Mouse (Mus musculus) spleen, postnatal 10 days (tissue): ENCODE data around the gene Neurod1.

ENCODE experiments used
- DNase-seq, 2 experiments: peaks; one replicate each; pipeline ENCODE4 v3.0.0; 2021 to 2022; ENCODE audit warnings: low spot score in 2 of 2

The Neurod1 gene

DNA sequence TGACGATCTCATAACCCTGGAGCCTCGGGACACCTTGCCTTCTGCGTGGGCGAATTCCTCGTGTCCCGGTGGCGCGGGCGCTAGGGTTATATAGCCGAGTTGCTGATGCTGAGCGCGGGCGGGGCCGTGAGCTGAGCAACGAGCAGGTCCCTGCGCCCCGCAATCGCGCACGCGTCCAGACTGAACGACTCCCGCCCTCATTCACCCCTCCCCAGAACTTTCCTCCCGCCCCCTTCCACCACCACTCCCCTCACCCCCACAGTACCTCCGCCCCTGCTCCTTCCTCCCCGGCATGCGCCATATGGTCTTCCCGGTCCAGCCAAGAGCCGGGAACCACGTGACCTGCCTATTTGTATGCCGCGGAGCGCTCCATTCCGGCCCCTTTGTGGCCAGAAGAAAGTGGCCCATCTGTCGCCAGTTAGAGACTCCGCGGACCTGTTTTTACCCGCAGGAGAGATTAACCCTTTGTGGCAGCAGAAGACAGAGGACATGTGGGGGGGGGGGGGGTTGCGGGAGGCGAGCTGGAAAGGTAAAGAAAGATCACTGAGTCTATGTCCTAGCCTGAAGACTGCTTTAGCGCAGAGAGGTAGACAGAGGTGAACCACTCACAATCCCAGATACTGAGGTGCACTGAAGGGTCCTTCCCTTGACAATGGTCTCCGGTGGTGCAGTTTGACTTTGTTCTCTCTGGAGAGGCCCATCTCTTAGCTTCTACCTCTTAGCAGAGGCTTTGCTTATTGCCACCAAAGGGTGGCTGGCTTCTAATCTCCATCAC, at the start of gene Neurod1, which contains the start of gene Cerkl:
TSS of gene Neurod1 (minus strand) at position 177 of the 775 bp plus-strand sequence.
TSS of gene Cerkl (minus strand) at position 211 of the 775 bp plus-strand sequence.
- no peak for DNase-seq

DNA sequence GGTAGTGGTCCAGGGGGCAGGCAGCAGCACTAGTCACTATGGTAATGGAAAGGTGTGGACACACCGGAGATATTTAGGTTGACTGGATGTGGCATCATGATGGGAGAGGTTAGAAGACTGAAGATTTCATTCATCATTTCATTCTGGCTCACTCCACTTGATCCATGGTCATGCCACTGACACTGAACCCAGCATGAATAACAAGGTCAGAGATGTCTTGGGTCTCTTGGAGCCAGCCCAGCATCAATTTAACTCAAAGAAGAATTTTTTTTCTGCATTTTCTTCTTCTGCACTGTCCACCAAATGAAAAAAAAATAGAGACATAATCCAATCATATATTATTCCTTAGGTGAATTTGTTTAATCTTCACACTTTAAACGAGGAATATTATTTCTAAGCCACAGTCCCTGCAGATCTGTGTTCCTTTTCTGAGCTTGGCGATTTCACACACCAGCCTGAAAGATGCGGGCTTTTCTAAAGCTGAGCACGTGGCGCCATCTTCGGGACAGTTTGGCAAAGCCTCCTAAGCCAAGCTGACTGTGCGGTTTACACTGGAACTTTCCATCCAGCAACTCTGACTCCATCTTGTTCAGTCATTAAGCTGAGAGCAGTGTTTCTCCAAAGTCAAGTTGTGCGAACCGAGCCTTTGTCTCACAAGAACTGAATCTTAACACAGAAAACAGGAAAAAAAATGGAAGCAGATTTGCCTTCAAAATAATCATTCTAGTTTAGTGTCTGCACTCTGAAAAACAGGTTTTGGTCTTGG, 42.6 kb upstream of the Neurod1 start:
- peak in 1 of 2 experiments; percentile 60 for DNase-seq

DNA sequence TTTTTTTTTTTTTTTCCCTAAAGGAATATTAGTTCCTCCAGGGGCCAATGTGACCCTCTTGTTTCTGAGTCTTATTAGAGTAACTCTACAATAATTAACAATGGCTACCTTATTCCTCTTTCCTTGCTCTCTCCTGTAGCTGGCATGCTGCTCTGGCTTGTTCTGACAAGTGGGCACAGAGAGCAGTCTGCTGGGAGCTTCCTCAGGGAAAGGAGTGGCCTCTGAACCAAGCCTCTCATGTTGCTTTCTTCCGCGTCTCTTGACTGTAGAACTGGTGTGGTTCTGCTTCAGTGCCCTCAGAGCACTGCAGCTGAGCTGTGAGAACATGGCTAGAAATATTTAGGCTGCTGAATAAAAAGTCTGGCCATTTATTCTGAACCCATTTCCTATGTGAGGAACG, 28.6 kb upstream of the Neurod1 start:
- no peak for DNase-seq

DNA sequence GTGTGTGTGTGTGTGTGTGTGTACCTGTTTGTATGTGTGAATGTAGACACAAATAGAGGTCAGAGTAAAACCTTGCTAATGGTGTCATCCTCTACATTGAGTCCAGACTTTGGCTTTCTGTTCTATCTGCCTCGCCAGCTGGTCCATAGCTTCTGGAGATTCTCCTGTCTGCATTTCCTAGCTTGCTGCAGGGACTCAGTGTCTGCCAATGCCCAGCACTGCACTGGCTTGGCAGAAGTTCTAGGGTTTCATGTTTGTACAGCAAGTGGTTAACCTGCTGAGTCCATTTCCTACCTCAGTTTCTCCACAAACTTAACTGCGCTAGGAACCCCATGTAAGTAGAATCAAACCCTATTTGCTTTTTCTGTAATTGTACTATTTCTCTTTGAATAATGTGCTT, 26.0 kb upstream of the Neurod1 start:
- no peak for DNase-seq

DNA sequence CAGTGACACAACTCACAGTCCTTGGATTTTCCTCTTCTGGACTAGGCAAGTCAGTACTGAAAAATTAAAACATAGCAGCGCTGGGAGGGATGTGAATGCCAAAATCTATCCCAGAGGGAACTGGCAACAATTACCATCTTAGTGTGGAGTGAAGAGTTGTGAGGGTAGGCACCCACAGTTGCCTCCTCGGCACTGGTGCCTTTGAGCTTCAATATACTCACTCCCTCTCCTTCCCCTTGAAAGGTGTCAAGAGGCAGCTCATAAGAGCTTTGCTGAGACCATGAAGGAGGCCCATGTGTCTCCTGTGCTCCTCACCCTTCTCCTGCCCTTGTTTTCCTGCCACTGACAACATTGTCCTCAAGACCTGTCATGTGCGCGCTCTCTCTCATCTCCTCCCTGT, 5.9 kb upstream of the Neurod1 start:
- DNase-seq, result no peak

DNA sequence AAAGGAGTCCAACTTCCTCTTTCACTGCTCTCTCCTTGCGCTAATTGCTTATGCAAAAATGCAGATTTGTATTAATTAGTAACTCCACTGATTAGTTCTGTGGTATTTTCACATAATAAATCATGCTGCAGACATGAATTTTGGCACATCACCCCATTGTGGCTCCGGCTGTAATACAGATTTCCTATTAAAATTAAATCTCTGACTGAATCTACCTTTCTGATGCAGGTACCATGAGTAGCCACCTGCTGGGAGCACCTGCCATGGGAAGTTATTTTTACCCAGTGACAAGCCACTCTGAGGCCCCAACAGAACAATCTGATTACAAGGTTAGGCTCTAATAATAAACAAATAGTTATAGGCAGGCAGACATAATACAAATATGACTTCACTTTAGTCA, 5.3 kb upstream of the Neurod1 start:
- DNase-seq, result no peak

DNA sequence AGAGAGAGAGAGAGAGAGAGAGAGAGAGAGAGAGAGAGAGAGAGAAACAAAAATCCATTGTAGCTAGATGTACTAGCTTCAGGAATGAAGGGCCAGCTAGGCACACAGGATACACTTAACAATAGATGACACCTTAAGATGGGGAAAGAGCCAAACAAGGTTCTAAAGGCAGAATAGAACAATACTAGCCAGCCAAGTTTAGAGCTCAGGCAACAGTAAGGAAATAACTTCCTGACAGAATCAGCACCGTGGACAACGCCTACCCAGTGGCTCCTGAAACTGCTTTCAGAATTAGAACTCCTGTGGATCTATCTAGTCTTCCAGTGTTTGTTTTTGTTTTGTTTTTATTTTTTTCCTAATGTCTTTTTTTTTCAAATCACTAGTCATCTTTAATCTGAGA, 4.0 kb upstream of the Neurod1 start:
- no peak for DNase-seq

DNA sequence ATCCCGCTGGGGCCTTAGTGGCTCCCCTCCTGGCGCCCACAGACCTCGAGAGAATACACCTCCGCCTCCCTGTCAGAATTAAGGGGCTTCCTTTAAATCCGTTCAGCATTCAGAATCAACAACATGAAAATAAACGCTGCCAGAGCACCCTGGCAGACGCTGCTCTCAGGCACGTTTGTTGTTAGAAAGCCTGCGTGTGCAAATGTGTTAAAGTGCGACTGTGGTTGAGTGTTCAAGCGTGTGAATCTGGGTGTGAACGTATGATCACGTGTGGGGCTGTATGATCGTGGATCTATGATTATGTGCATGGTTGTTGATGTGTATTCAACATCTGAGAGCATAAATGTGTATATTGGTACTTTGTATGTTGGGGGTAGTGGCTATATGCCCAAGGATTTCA, 3.6 kb upstream of the Neurod1 start:
- DNase-seq, result no peak

DNA sequence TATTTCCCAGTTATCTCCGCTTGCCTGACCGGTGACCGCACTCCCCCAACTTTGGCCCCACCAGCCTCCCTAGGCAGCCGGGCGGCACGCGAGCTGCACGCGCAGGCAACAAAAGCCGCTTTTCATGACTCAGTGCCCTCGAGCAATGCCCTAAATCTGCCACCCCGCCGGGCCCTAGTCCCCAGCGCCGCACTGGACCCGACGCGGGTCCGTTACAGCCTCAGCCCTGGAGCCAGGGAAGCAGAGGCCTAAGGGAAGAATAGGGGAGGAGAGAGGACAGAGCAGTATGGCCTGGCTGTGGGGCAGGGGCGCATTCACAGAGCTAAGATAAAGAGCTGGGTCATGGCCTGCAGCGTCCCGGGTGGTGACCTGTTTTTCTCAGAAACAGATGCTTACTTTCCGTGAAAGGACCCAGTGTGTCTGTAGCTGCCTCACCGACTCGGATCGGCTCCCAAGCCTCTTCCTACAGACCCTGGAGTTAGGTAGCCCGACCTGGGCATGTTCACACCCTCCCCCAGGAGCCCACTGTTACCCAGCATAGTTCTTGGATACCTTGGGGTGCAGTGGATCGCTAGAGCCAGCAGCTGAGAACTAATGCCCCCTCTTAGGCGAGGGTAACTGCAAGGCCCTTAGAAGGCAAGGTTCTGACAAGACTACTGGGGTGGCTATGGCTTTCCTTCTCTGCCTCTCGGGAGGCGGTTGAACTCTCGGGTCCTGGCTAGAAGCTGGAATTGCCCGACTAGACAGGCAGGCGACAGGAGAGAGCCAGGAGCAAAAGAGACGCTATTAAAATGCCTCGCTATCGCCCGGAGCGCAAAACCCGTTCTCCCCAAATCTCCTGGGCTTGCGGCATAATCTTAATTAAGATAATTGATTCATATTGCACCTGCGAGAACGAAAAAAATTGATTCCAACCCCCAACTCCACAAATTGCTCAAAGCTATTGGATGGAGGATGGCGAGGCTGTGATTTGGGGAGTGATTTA, 2.8 kb upstream of the Neurod1 start:
- no peak for DNase-seq

DNA sequence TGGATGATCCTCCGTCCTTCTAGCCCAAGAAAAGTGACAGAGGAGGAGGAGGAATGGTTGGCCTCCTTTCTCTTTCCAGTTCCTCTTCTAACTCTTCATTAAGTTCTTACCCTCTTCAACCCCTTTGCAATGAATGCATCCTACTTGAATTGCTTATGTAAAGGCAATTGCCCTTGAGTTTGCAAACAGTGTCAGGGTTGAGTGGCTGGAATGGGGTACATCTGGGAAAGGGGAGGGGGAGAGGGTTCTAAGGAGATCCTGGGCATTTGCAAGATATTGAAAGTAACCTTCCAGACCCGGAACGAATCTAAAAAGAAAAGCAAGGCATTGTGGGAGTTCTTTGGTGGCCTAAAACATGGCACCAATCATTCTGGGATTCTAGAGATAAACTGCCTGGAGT, 1.4 kb upstream of the Neurod1 start:
- no peak for DNase-seq

DNA sequence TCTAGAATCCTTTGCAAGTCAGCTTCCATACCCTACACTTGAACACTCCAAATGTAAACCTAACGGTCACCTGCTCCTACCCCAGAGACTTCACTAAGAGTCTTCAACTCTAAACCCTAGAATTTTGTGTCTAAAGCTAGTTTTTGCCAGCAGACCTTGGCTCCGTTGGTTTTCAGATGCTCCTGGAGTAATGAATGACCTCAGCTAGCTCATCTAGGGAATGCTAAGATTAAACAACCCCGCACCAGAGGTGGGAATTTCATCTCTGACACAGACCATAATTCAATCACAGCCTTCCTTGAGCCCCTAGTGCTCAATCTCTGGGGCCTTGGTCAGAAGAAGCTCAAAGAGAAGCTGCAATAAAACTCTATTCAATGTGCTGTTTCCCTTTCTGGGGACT, 883 bp upstream of the Neurod1 start:
- DNase-seq, result no peak

DNA sequence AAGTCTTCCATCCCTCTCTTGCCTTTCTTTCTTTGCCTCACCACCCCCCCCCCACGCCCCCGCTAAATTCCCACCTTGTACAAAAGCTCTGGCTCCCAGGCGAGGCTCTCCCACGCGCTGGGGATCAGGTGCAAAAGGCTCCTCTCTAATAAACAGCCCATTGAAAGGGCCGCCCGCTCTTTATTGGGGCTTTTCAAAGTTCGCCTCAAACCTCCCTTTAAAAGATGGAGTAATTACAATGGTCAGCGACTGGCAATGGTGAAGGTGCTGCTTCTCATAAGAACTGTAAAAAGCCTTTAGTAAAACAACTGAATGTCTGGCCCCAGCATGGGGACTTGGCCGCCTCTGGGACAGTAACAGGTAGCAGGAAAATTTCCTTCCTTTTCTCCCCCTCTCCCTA, 905 bp downstream of the Neurod1 start:
- no peak for DNase-seq

DNA sequence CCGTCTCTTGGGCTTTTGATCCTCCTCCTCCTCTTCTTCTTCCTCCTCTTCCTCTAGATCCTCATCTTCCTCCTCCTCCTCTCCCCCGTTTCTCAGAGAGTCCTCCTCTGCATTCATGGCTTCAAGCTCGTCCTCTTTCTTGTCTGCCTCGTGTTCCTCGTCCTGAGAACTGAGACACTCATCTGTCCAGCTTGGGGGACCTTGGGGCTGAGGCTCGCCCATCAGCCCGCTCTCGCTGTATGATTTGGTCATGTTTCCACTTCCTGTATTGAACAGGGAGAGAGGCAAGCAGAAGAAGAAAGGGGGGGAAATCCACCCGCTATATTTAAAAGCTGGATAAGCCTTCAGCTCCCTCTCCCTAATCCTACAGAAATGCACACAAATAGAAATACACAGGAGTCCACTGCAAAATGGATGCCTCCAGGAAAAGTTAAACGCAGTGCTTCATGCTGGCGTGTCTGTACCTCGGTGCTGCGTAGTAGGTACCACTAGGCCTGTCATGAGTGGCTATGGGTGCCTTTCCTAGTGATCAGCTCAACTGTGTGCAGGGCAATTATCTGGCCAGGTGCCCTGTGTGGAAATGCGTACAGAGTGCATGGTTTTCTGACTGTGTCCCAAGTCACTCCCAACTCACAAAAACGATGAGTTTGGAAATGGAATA, 1.6 kb downstream of the Neurod1 start:
- no peak for DNase-seq

DNA sequence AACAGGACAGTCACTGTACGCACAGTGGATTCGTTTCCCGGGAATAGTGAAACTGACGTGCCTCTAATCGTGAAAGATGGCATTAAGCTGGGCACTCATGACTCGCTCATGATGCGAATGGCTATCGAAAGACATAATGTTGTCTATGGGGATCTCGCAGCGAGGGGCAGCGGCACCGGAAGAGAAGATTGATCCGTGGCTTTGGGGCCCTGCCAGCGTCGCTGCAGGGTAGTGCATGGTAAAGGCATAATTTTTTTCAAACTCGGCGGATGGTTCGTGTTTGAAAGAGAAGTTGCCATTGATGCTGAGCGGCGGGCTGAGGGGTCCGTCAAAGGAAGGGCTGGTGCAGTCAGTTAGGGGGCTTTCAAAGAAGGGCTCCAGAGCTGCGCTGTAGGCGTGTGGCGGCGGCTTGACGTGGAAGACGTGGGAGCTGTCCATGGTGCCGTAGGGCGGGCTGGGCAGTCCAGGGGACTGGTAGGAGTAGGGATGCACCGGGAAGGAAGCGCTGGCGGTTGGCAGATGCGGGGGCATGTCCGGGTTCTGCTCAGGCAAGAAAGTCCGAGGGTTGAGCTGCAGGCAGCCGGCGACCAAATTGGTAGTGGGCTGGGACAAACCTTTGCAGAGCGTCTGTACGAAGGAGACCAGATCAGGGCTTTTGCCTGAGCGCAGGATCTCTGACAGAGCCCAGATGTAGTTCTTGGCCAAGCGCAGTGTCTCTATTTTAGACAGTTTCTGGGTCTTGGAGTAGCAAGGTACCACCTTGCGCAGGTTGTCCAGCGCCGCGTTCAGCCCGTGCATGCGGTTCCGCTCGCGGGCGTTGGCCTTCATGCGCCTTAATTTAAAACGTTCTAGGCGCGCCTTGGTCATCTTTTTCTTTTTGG, 2.4 kb downstream of the Neurod1 start:
- peak; percentile 17 to 66 for DNase-seq

DNA sequence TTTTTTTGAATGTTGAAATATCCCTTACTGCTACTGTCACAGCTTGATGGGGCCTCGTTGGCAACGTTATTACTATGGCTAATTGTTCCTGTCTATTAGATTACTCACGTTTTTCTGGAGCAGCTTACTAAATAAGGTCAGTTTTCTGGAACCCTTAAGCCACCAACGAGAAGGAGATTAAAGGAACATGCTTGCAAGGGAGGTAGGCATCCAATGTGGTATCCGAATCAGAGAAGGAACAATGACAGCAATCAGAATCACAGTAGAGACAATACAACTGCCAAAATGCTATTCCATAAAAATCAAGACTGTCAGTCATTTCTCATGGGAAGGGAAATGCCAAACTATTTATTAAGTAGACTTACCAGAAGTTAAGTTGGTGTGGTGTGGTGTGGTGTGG, 5.1 kb downstream of the Neurod1 start:
- DNase-seq, result no peak

DNA sequence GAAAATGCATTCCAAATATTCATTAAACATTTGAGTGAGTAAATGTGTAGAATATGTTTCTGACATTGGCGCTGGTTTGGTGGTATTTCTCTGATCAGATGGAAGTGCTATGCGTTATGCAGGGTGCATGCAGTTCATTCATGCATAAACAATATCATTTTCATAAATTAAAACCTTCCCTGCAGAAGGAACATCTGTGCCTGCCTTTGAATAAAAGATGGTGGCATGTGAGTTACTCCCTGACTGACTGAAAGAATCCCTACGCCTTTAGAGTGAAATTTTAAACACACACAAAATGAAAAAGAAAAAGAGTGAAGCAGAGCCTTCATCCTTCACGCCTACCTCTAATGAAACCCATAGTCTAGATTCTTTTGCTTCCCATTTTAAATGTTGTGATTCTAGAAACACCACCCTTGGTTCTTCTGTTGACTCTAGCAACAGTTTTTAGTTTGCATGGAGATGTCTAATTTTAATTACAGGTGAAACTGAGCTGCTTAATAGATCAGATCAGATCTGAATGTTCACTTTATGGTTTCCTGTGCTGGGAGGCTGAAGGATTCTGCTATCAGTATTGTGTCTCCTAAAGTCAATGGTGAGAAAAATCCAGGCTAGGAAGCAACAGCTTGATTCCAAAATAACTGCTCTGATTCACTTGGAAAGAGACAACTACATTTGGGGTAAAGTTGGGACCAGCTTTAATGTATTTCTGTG, 5.7 kb downstream of the Neurod1 start:
- no peak for DNase-seq

DNA sequence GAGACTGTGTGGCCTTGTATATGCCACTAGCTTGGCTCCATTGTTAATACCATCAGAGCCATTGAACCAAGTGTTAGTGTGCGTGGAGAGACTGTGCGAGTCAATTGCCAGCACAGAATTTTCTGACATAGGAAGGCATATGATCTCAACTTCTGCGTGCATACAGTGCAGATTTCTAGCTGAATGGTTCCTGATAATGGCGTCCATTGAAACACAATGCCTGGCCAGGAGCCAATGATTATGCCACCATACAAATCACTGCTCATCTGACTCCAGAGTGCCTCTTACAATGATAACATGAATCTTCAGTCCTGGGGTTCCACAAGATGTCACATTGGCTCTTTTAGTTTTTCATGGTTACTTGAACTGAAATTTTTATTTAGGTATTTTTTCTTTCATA, 7.2 kb downstream of the Neurod1 start:
- DNase-seq, result no peak

DNA sequence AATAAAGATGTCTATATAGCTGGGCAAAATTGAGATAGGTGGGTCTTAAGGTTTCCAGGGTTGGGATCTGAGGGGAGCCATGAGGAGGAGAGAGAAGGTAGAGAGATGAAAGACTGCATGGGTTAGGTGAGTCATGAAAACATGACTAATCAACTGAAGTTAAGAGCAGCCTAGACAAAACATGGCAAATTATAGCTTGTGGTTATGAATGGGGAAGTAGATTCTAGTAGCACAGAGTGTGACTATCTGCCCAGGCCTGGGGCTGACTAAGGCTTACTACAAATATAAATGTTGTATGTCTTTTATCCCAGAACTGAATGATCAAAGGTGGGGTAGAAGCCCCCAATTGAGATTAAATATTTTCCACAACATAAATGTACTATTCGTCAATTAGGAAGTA, 9.4 kb downstream of the Neurod1 start:
- no peak for DNase-seq

DNA sequence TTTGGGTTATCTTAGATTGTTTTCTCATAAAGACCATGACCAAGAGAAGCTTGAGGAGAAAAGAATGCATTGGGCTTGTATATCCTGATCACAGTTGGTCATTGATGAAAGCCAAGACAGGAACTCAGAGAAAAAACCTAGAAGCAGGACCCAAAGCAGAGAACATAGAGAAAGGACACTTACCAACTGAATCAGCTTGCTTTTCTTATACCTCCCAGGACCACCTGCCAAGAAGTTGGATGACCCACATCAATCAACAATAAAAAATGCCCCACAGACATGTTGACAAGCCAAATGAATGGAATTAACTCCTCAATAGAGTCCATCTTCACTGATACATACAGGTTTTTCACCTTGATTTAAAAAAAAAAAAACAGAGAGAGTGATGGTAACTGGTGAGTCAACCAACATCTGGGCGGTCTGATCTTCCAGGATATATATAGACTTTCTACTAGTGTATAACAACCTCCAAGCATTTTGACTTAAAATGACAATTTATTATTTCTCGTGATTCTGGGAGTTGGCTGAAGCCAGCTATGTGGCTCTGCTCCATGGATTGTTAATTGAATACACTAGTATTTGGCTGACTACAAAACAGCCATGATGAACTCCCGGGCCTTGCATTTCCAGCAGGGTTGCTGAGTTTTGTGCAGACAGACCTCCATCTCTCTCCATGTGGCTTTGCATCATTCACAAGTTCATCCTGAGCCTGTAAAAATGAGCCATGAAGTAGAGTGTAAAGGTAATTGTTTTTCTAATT, 12.5 kb downstream of the Neurod1 start:
- no peak for DNase-seq
